Comparison of ENCODE assay signal across 8 mouse cellular contexts in genomic region chrX:134717752-134718308, GRCm38 (mm10). TPM values are rescaled to one million over a fixed set of nuclear protein-coding genes. Genes with fewer than 3 reads are reported as not detected.
DNase-seq lines count a peak whose midpoint lies in the region; ATAC-seq and TF ChIP-seq lines count a peak whose summit lies in the region.

Gene Armcx1 (plus strand): TSS chrX:134717963.

- H3K36me3 ChIP-seq in ES-E14 (ENCODE audit: control insufficient read depth, insufficient read depth, low read length, poor library complexity, severe bottlenecking): peaks cover 9% of the 10 kb centered on the region
- H3K36me3 ChIP-seq in forebrain, embryonic 14.5 days (ENCODE audit: control insufficient read depth, insufficient read depth, low read length): peaks cover 11% of the 10 kb centered on the region; the same call in 1 of the 2 replicates
- H3K36me3 ChIP-seq in liver, postnatal 0 days (replicated peaks; ENCODE audit: insufficient read depth, low read length): no peaks in the 10 kb centered on the region

- H3K4me1 ChIP-seq in ES-E14 (ENCODE audit: control insufficient read depth in 2 of 2, insufficient read depth in 2 of 2, low read length in 2 of 2, poor library complexity in 1 of 2): peaks cover 0 to 3% of the 10 kb centered on the region in 2 experiments; a peak in 2 of 4 replicates
- H3K4me1 ChIP-seq in forebrain, embryonic 14.5 days (ENCODE audit: control insufficient read depth, insufficient read depth, low read length): no peaks in the 10 kb centered on the region
- H3K4me1 ChIP-seq in liver, postnatal 0 days (ENCODE audit: insufficient read depth): 0 out of 2 replicates have a peak, but pooled peaks cover 2% of the 10 kb centered on the region
- H3K4me1 ChIP-seq in olfactory bulb, adult 2 months (ENCODE audit: control insufficient read depth, insufficient read depth, low read length): no peaks in the 10 kb centered on the region

- DNase-seq in ES-E14 (ENCODE audit: low read depth, low spot score): peak; percentile 60
- DNase-seq in forebrain, embryonic 14.5 days (ENCODE audit: low spot score): peak; percentile 90
- peak; percentile 21 for DNase-seq in heart, postnatal 25 days (ENCODE audit: low spot score)
- DNase-seq in layer of hippocampus, adult 11-12 months (ENCODE audit: low spot score): peak; percentile 65
- DNase-seq in liver, postnatal 0 days: peak; percentile 39
- DNase-seq in thymus, postnatal 4 days: peak; percentile 46

- H3K4me3 ChIP-seq in ES-E14 (ENCODE audit: insufficient read depth in 1 of 2, low read depth in 1 of 2, low read length in 2 of 2, poor library complexity in 1 of 2, severe bottlenecking in 1 of 2): peak within 1 kb of the TSS; percentile 82 to 86
- peak within 1 kb of the TSS; percentile 49 for H3K4me3 ChIP-seq in forebrain, embryonic 14.5 days (ENCODE audit: low read depth, low read length)
- peak within 1 kb of the TSS; percentile 45 for H3K4me3 ChIP-seq in liver, postnatal 0 days (ENCODE audit: low read depth, low read length)
- peak within 1 kb of the TSS; percentile 86 for H3K4me3 ChIP-seq in olfactory bulb, adult 2 months (ENCODE audit: insufficient read depth, low read depth, low read length)

- peak; percentile 99 for ATAC-seq in cerebellum, adult (ENCODE audit: insufficient number of reproducible peaks, low FRiP score, low TSS enrichment)
- ATAC-seq in forebrain, embryonic 14.5 days: peak; percentile 97
- peak; percentile 74 for ATAC-seq in liver, postnatal 0 days

- peak within 1 kb of the TSS; percentile 47 for H3K4me2 ChIP-seq in forebrain, embryonic 14.5 days (ENCODE audit: low read length)
- H3K4me2 ChIP-seq in liver, postnatal 0 days (ENCODE audit: low read depth, low read length): peak within 1 kb of the TSS; percentile 76

- 26% methylated on average over 16 of the region's 16 CpGs for whole genome bisulfite sequencing in forebrain, embryonic 14.5 days
- WGBS in liver, postnatal 0 days (ENCODE audit: insufficient replicate concordance): 15% methylated on average over 16 of the region's 16 CpGs
- WGBS in olfactory bulb, adult 2 months: 15% methylated on average over 16 of the region's 16 CpGs

- intact Hi-C loops in heart, postnatal 25 days (cut with DNase I): loop anchor here (5.0 kb wide), 1 partner anchor 71 kb away; no protein-coding TSS in a partner anchor

- peak within 1 kb of the TSS; percentile 97 for H3K9ac ChIP-seq in ES-E14 (ENCODE audit: insufficient read depth, low read depth, low read length, poor library complexity, severe bottlenecking)
- H3K9ac ChIP-seq in forebrain, embryonic 14.5 days (ENCODE audit: low read length): peak within 1 kb of the TSS; percentile 77
- H3K9ac ChIP-seq in liver, postnatal 0 days (replicated peaks): peak within 1 kb of the TSS; percentile 30

- TF ChIP-seq EP300 in liver, postnatal 0 days (IDR thresholded peaks at IDR 0.05; ENCODE audit: low read depth): no peak

- H3K27ac ChIP-seq in ES-E14 (ENCODE audit: insufficient read depth, low read depth, low read length, poor library complexity, severe bottlenecking): peak within 1 kb of the TSS; percentile 100
- H3K27ac ChIP-seq in forebrain, embryonic 14.5 days (ENCODE audit: low read depth, low read length): peak within 1 kb of the TSS; percentile 93
- H3K27ac ChIP-seq in liver, postnatal 0 days (ENCODE audit: low read depth): peak within 1 kb of the TSS; percentile 57
- peak within 1 kb of the TSS; percentile 96 for H3K27ac ChIP-seq in olfactory bulb, adult 2 months (ENCODE audit: insufficient read depth, low read depth, low read length)

- peak; percentile 16 for TF ChIP-seq CTCF in liver, postnatal 0 days (IDR thresholded peaks at IDR 0.05; ENCODE audit: low read depth)
- TF ChIP-seq CTCF in olfactory bulb, adult 2 months (IDR thresholded peaks at IDR 0.05; ENCODE audit: insufficient read depth, low read depth, low read length): no peak

- no peaks in the 10 kb centered on the region for H3K9me3 ChIP-seq in ES-E14 (ENCODE audit: control insufficient read depth, insufficient read depth, low read depth, low read length)
- no peaks in the 10 kb centered on the region for H3K9me3 ChIP-seq in forebrain, embryonic 14.5 days (replicated peaks; ENCODE audit: control insufficient read depth, low read length)
- H3K9me3 ChIP-seq in liver, postnatal 0 days (ENCODE audit: low read length): no peaks in the 10 kb centered on the region

- in situ Hi-C loops in ES-E14 (cut with MboI; ENCODE audit: low sequenced_read_pairs in 2 of 2, unreplicated experiment in 2 of 2): no loop called here

- TF ChIP-seq POLR2A in olfactory bulb, adult 2 months (IDR thresholded peaks at IDR 0.05; ENCODE audit: insufficient read depth, low read depth, low read length): peak; percentile 54; the same call in 1 of the 2 replicates

- 0 out of 2 replicates have a peak, but pooled peaks cover 3% of the 10 kb centered on the region for H3K27me3 ChIP-seq in forebrain, embryonic 14.5 days (replicated peaks; ENCODE audit: control insufficient read depth, insufficient read depth, low read length)
- H3K27me3 ChIP-seq in liver, postnatal 0 days (ENCODE audit: insufficient read depth, low read length): no peaks in the 10 kb centered on the region

TF ChIP-seq in ES-E14, 5 proteins besides CTCF, POLR2A, EP300 and RAD21:
- TF ChIP-seq HCFC1 (IDR thresholded peaks at IDR 0.05; ENCODE audit: borderline replicate concordance, insufficient read depth, low read length): no peak
- TF ChIP-seq ZC3H11A (IDR thresholded peaks at IDR 0.05; ENCODE audit: borderline replicate concordance, low read depth, low read length): no peak
- no peak for TF ChIP-seq ZNF384 (IDR thresholded peaks at IDR 0.05; ENCODE audit: low read depth, low read length)
- TF ChIP-seq MAFK (IDR thresholded peaks at IDR 0.05; ENCODE audit: insufficient read depth, low read depth, low read length): no peak
- TF ChIP-seq CHD2 (IDR thresholded peaks at IDR 0.05; ENCODE audit: low read depth, low read length): no peak

RNA-seq across cellular contexts. Expression of gene Armcx1, which starts in this region (rescaled TPM):
- 13.7 and 17.5 TPM in 2 replicates for total RNA-seq in ES-E14 (2012; rRNA removed)
- polyA plus RNA-seq in forebrain, embryonic 14.5 days (2014; fragmentation: Nextera tagmentation; extraction: Ambion mirVana): 37.0 and 53.3 TPM in 2 replicates
- 1 to 10 TPM; 5.2 to 5.5 TPM for total RNA-seq in heart, postnatal 25 days (2021)
- polyA plus RNA-seq in liver, postnatal 0 days (2015; fragmentation: Nextera tagmentation; extraction: Ambion mirVana): 3.8 and 3.9 TPM in 2 replicates
- not detected in 2 replicates for polyA plus RNA-seq in olfactory bulb, adult 2 months (2012; ENCODE audit: insufficient read depth, insufficient read length, low replicate concordance, missing spikeins)

Comparison
In these comparisons a context has a peak if more than half of its experiments do, and no peak if none do; other contexts are left out.
1. Peak in every context shown above with its lines: DNase-seq, ATAC-seq, H3K4me3 ChIP-seq and H3K27ac ChIP-seq.
2. DNase-seq: peak in every context shown above with its lines; median percentile 90 in forebrain, embryonic 14.5 days; 65 in layer of hippocampus, adult 11-12 months; 60 in ES-E14; 46 in thymus, postnatal 4 days; 39 in liver, postnatal 0 days; 21 in heart, postnatal 25 days.
3. H3K9ac ChIP-seq: peak in every context shown above with its lines; median percentile 97 in ES-E14; 77 in forebrain, embryonic 14.5 days; 30 in liver, postnatal 0 days.